Mouse (Mus musculus) thymus, postnatal 36 days (tissue): ENCODE data around the gene Tiparp.

Source experiments
- DNase-seq, 2 experiments: peaks; one replicate each; pipeline ENCODE4 v3.0.0; 2022; ENCODE audit warnings: mixed read lengths in 2 of 2

Gene Tiparp

GRCm38 (mm10) chr3:65585291-65585690 is 57.1 kb downstream of the Tiparp start:
- DNase-seq, result no peak

GRCm38 (mm10) chr3:65585823-65586482 is 57.7 kb downstream of the Tiparp start:
- no peak for DNase-seq

- DNase-seq, result peak; percentile 19 to 36
Measured at GRCm38 (mm10) chr3:65586483-65586905, 58.3 kb downstream of the Tiparp start.

- DNase-seq, result no peak
Measured at GRCm38 (mm10) chr3:65586966-65587365, 58.8 kb downstream of the Tiparp start.

- no peak for DNase-seq
Measured at GRCm38 (mm10) chr3:65588424-65588823, 60.2 kb downstream of the Tiparp start.

- DNase-seq, result no peak
Measured at GRCm38 (mm10) chr3:65592850-65593249, 64.6 kb downstream of the Tiparp start.

GRCm38 (mm10) chr3:65594493-65594892 is 66.3 kb downstream of the Tiparp start:
- DNase-seq, result peak; percentile 59 to 82

- no peak for DNase-seq
Measured at GRCm38 (mm10) chr3:65595196-65595595, 67.0 kb downstream of the Tiparp start.

GRCm38 (mm10) chr3:65598071-65598830 is 70.0 kb downstream of the Tiparp start:
- DNase-seq, result no peak

GRCm38 (mm10) chr3:65599151-65599550 is 70.9 kb downstream of the Tiparp start:
- DNase-seq, result no peak

- no peak for DNase-seq
Measured at GRCm38 (mm10) chr3:65601291-65602050, 73.3 kb downstream of the Tiparp start.

GRCm38 (mm10) chr3:65603392-65604055 is 75.3 kb downstream of the Tiparp start:
- no peak for DNase-seq
